Mouse (Mus musculus) liver, embryonic 14.5 days (tissue): ENCODE results near the gene Kif26b. TPM values are rescaled to one million over a fixed set of nuclear protein-coding genes. Genes with fewer than 3 reads are reported as not detected.

Source experiments
- ATAC-seq: fragments of 200-750 bp; cut with Nextera tagmentation; 2 replicates; pipeline ENCODE4 v1.8.0; 2017; ENCODE audit warnings: moderate number of reproducible peaks, mild to moderate bottlenecking, moderate library complexity; ENCODE audit not compliant: insufficient read depth
- DNase-seq, 3 experiments: peaks; one replicate each; pipeline ENCODE4 v3.0.0-alpha.2; 2012 to 2013; ENCODE audit warnings: low read depth in 3 of 3, low spot score in 3 of 3
- H3K27ac ChIP-seq: fragments of 300-500 bp; sonication (generic); 2 replicates; pipeline ENCODE4 v1.5.1; 2014; ENCODE audit warnings: moderate library complexity, mild to moderate bottlenecking, control low read depth, inconsistent platforms
- H3K27me3 ChIP-seq: fragments of 300-500 bp; sonication (generic); 2 replicates; pipeline ENCODE4 v1.6.1; 2014; ENCODE audit warnings: mild to moderate bottlenecking, low read length, moderate library complexity; ENCODE audit not compliant: control insufficient read depth, insufficient read depth
- H3K36me3 ChIP-seq: fragments of 300-500 bp; sonication (generic); replicated peaks from 2 replicates; pipeline ENCODE4 v1.6.1; 2014; ENCODE audit warnings: low read depth; ENCODE audit not compliant: control insufficient read depth, insufficient read depth
- H3K4me1 ChIP-seq, 2 experiments: fragments of 200-500 bp in 1 of 2; fragments of 300-500 bp in 1 of 2; sonication (generic) in 1 of 2; replicated peaks; 2 replicates each; pipeline ENCODE4 v1.6.1; 2012 to 2014; ENCODE audit warnings: antibody characterized with exemption in 1 of 2, inconsistent platforms in 1 of 2, low read length in 1 of 2; ENCODE audit not compliant: control insufficient read depth in 2 of 2, insufficient read depth in 2 of 2
- H3K4me2 ChIP-seq: fragments of 300-500 bp; sonication (generic); 2 replicates; pipeline ENCODE4 v1.6.1; 2014; ENCODE audit warnings: low read depth, mild to moderate bottlenecking, control low read depth, moderate library complexity
- H3K4me3 ChIP-seq, 2 experiments: fragments of 200-500 bp in 1 of 2; fragments of 300-500 bp in 1 of 2; sonication (generic) in 1 of 2; 2 replicates each; pipeline ENCODE4 v1.5.1; 2012 to 2014; ENCODE audit warnings: low read depth in 2 of 2, low read length in 2 of 2, mild to moderate bottlenecking in 2 of 2, control low read depth in 1 of 2, inconsistent platforms in 1 of 2, moderate library complexity in 1 of 2; ENCODE audit not compliant: insufficient read depth in 1 of 2
- H3K9ac ChIP-seq: fragments of 300-500 bp; sonication (generic); replicated peaks from 2 replicates; pipeline ENCODE4 v1.6.1; 2014; ENCODE audit warnings: mild to moderate bottlenecking, control low read depth, moderate library complexity
- H3K9me3 ChIP-seq: fragments of 300-500 bp; sonication (generic); 2 replicates; pipeline ENCODE4 v1.6.1; 2016; ENCODE audit warnings: low read length, mixed read lengths; ENCODE audit not compliant: control insufficient read depth
- CTCF ChIP-seq: IDR thresholded peaks from 2 replicates; pipeline ENCODE4 v1.5.1; 2016; ENCODE audit warnings: antibody characterized with exemption, low read depth, control low read depth
- EP300 ChIP-seq: IDR thresholded peaks from 2 replicates; pipeline ENCODE4 v1.6.1; 2016; ENCODE audit warnings: antibody characterized with exemption, low read depth
- WGBS: fragments of 180-500 bp; shearing (Covaris S2); extraction: QIAGEN DNeasy Blood & Tissue Kit; methylation state at CpG from one replicate; pipeline ENCODE4 v1.1.7; 2014; ENCODE audit not compliant: insufficient replicate concordance; 5-methylcytosine and 5-hydroxymethylcytosine counted together
- polyA plus RNA-seq, 2 experiments: library from polyadenylated mRNA; depleted of rRNA in 1 of 2; stranded (reverse) in 1 of 2; unstranded in 1 of 2; fragments of >200 nt; fragmentation: Nextera tagmentation in 1 of 2; extraction: Ambion mirVana in 1 of 2; gene quantifications; 2 replicates each; pipeline versions ENCODE4 v1.2.1 to v1.2.3; 2012 to 2014

Kif26b gene
- polyA plus RNA-seq, 2 experiments, result 0.01 to 0.07 TPM

DNA sequence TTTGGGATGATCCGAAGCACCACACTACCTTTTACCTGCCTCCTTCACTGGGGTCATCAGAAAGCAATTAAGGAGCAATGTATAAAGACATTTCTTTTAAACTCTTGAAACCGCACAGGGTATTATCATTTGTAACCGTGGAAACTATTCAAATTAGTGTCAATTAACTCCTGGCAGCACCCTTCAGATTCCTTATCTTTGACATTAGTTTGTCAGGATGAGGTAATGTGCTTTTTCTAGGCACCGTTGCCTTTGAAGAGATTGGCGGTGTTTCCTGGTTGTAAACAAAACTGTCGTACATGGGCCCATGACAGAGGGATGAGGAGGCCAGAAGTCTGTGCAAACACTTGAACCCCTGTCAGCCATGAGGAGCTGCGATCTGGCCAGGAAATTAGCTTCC is 102.9 kb downstream of the Kif26b start:
- Histone ChIP-seq H3K4me1 (peaks cover 14 to 39% of the 10 kb centered on the region in 2 experiments), H3K9me3 (no peaks in the 10 kb centered on the region), H3K9ac (no peak overlapping the region), H3K4me2 (no peak overlapping the region), H3K4me3 (no peak overlapping the region), H3K36me3 (no peaks in the 10 kb centered on the region), H3K27me3 (no peaks in the 10 kb centered on the region), H3K27ac (no peak overlapping the region)
- 31% methylated on average over 7 of the region's 7 CpGs for WGBS
- DNase-seq, result no peak
- ATAC-seq, result no peak
- TF ChIP-seq EP300 (no peak), CTCF (no peak)

- Histone ChIP-seq H3K4me3 (no peak overlapping the region), H3K9ac (no peak overlapping the region), H3K4me2 (no peak overlapping the region), H3K27ac (no peak overlapping the region), H3K9me3 (no peaks in the 10 kb centered on the region), H3K27me3 (no peaks in the 10 kb centered on the region), H3K4me1 (peaks cover 19 to 48% of the 10 kb centered on the region in 2 experiments), H3K36me3 (no peaks in the 10 kb centered on the region)
- no peak for TF ChIP-seq CTCF
- no peak for TF ChIP-seq EP300
- DNase-seq, result no peak
- no peak for ATAC-seq
- 61% methylated on average over 19 of the region's 19 CpGs for WGBS
These were observed 105.6 kb downstream of the Kif26b start for GRCm38 (mm10) chr1:178634359-178635085.

GRCm38 (mm10) chr1:178635470-178635869 is 106.5 kb downstream of the Kif26b start:
- Histone ChIP-seq H3K36me3 (no peaks in the 10 kb centered on the region), H3K27ac (no peak overlapping the region), H3K4me3 (no peak overlapping the region), H3K27me3 (no peaks in the 10 kb centered on the region), H3K9me3 (no peaks in the 10 kb centered on the region), H3K9ac (no peak overlapping the region), H3K4me2 (no peak overlapping the region), H3K4me1 (peaks cover 12 to 39% of the 10 kb centered on the region in 2 experiments)
- DNase-seq (no peak), ATAC-seq (no peak)
- no peak for TF ChIP-seq EP300
- TF ChIP-seq CTCF, result no peak
- WGBS, result 44% methylated on average over 4 of the region's 4 CpGs

GRCm38 (mm10) chr1:178637293-178637692 is 108.4 kb downstream of the Kif26b start:
- H3K9me3 ChIP-seq, result no peaks in the 10 kb centered on the region
- H3K4me2 ChIP-seq, result no peak overlapping the region
- DNase-seq, result peak in 1 of 3 experiments; percentile 9
- 25% methylated on average over 7 of the region's 7 CpGs for WGBS
- H3K4me3 ChIP-seq, result no peak overlapping the region
- 0 out of 2 replicates have a peak, but pooled peaks have one; percentile 24 for TF ChIP-seq EP300
- TF ChIP-seq CTCF, result no peak
- no peak overlapping the region for H3K9ac ChIP-seq
- no peaks in the 10 kb centered on the region for H3K27me3 ChIP-seq
- no peak overlapping the region for H3K27ac ChIP-seq
- peaks cover 6 to 28% of the 10 kb centered on the region in 2 experiments for H3K4me1 ChIP-seq
- H3K36me3 ChIP-seq, result no peaks in the 10 kb centered on the region
- peak; percentile 64; the same call in 1 of the 2 replicates for ATAC-seq

DNA sequence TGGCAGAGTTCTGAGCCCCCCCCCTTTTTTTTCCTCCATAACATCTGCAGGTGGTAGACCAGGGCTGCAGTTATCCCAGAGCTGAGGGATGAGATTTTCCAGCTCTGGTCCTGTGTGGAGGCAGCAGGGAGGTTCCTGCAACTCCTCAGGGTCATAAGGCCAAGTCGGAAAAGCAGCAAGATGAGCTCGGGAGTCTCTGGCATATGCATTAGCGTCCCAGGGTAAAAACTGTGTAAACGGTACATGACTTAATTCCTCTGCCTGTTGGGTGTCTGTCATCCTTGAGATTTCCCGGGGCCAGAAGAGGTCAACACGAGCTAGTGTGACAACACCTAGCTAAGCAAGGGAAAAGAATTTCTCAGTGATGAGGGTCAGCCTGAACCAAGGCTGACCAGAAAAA is 111.0 kb downstream of the Kif26b start:
- no peak overlapping the region for H3K4me2 ChIP-seq
- H3K36me3 ChIP-seq, result no peaks in the 10 kb centered on the region
- ATAC-seq (no peak), DNase-seq (no peak)
- H3K4me3 ChIP-seq, result no peak overlapping the region
- H3K9ac ChIP-seq, result no peak overlapping the region
- no peaks in the 10 kb centered on the region for H3K9me3 ChIP-seq
- WGBS, result 56% methylated on average over 6 of the region's 6 CpGs
- H3K27ac ChIP-seq, result no peak overlapping the region
- peaks cover 11 to 30% of the 10 kb centered on the region in 2 experiments for H3K4me1 ChIP-seq
- no peaks in the 10 kb centered on the region for H3K27me3 ChIP-seq
- TF ChIP-seq CTCF (no peak), EP300 (no peak)
